Mouse (Mus musculus) CH12.LX (cell line): ENCODE measurements around the gene Rab11fip3. TPM values are rescaled to one million over a fixed set of nuclear protein-coding genes. Genes with fewer than 3 reads are reported as not detected.

Experiments used
- DNase-seq: peaks from one replicate; pipeline ENCODE4 v3.0.0-alpha.2; 2013; ENCODE audit errors: extremely low read depth
- H3K27ac ChIP-seq: 2 replicates; pipeline ENCODE4 v1.5.1; 2012; ENCODE audit warnings: low read depth, mild to moderate bottlenecking, control low read depth, moderate library complexity; ENCODE audit not compliant: insufficient read depth
- H3K27me3 ChIP-seq: replicated peaks from 2 replicates; pipeline ENCODE3; 2012; ENCODE audit warnings: inconsistent platforms
- H3K36me3 ChIP-seq, 2 experiments: replicated peaks in 1 of 2; 2 replicates each; pipeline versions ENCODE3 to v1.6.1; 2012; ENCODE audit warnings: inconsistent platforms in 1 of 2, low read length in 1 of 2, mild to moderate bottlenecking in 1 of 2, mixed read lengths in 1 of 2, moderate library complexity in 1 of 2; ENCODE audit not compliant: control insufficient read depth in 1 of 2, insufficient read depth in 1 of 2
- H3K4me1 ChIP-seq, 2 experiments: 2 replicates each; pipeline ENCODE4 v1.6.1; 2012; ENCODE audit warnings: inconsistent platforms in 1 of 2, moderate library complexity in 1 of 2; ENCODE audit not compliant: insufficient read depth in 2 of 2, control insufficient read depth in 1 of 2
- H3K4me2 ChIP-seq: 2 replicates; pipeline ENCODE4 v1.6.1; 2012; ENCODE audit warnings: low read depth, mild to moderate bottlenecking, control low read depth; ENCODE audit not compliant: poor library complexity, insufficient read depth, severe bottlenecking
- H3K4me3 ChIP-seq, 3 experiments: fragments of 150-350 bp in 1 of 3; sonication (generic) in 1 of 3; replicated peaks in 1 of 3; 2 replicates each; pipeline versions ENCODE3 to v1.5.1; 2011 to 2012; ENCODE audit warnings: low read depth in 2 of 3, low read length in 2 of 3, mild to moderate bottlenecking in 2 of 3, moderate library complexity in 2 of 3, control low read depth in 1 of 3, improper control_type of control experiment in 1 of 3, inconsistent platforms in 1 of 3, mixed read lengths in 1 of 3; ENCODE audit not compliant: poor library complexity in 1 of 3
- H3K79me2 ChIP-seq: replicated peaks from 2 replicates; pipeline ENCODE4 v1.6.1; 2012; ENCODE audit warnings: mild to moderate bottlenecking, moderate library complexity; ENCODE audit not compliant: control insufficient read depth, poor library complexity, insufficient read depth, severe bottlenecking; ENCODE audit errors: extremely low read depth
- H3K9ac ChIP-seq: 2 replicates; pipeline ENCODE4 v1.6.1; 2012; ENCODE audit warnings: low read depth, mild to moderate bottlenecking, control low read depth, moderate library complexity; ENCODE audit not compliant: insufficient read depth
- H3K9me3 ChIP-seq: replicated peaks from 2 replicates; pipeline ENCODE3; 2012; ENCODE audit warnings: low read length, inconsistent platforms, mixed read lengths
- BHLHE40 ChIP-seq: IDR thresholded peaks from 2 replicates; pipeline ENCODE4 v1.6.1; 2011; ENCODE audit warnings: mild to moderate bottlenecking, low read depth, low read length, improper control_type of control experiment
- CHD1 ChIP-seq: IDR thresholded peaks from 2 replicates; pipeline ENCODE4 v1.6.1; 2012; ENCODE audit warnings: low read depth, low read length, improper control_type of control experiment, inconsistent platforms
- CHD2 ChIP-seq: IDR thresholded peaks from 2 replicates; pipeline ENCODE4 v1.6.1; 2011; ENCODE audit warnings: low read length, improper control_type of control experiment
- CTCF ChIP-seq, 2 experiments: IDR thresholded peaks in 1 of 2; conservative IDR thresholded peaks in 1 of 2; 2 replicates each; pipeline ENCODE4 v1.5.1; 2011 to 2012; ENCODE audit warnings: low read depth in 2 of 2, low read length in 2 of 2, improper control_type of control experiment in 1 of 2, inconsistent platforms in 1 of 2, mild to moderate bottlenecking in 1 of 2, moderate library complexity in 1 of 2
- E2F4 ChIP-seq: IDR thresholded peaks from 2 replicates; pipeline ENCODE4 v1.6.1; 2011; ENCODE audit warnings: low read depth, low read length, improper control_type of control experiment; ENCODE audit not compliant: insufficient replicate concordance
- ELF1 ChIP-seq: IDR thresholded peaks from 2 replicates; pipeline ENCODE4 v1.6.1; 2014; ENCODE audit warnings: low read depth, mild to moderate bottlenecking, inconsistent platforms, low read length, improper control_type of control experiment
- EP300 ChIP-seq: IDR thresholded peaks from 2 replicates; pipeline ENCODE4 v1.6.1; 2011; ENCODE audit warnings: low read length, improper control_type of control experiment
- ETS1 ChIP-seq: conservative IDR thresholded peaks from 2 replicates; pipeline ENCODE4 v1.6.1; 2012; ENCODE audit warnings: low read depth, mild to moderate bottlenecking, inconsistent platforms, low read length, improper control_type of control experiment, moderate library complexity
- GABPA ChIP-seq: IDR thresholded peaks from 2 replicates; pipeline ENCODE4 v1.6.1; 2012; ENCODE audit warnings: low read depth, low read length, improper control_type of control experiment, inconsistent platforms; ENCODE audit not compliant: insufficient replicate concordance
- HCFC1 ChIP-seq: IDR thresholded peaks from 2 replicates; pipeline ENCODE4 v1.6.1; 2012; ENCODE audit warnings: low read depth, mild to moderate bottlenecking, inconsistent platforms, low read length, improper control_type of control experiment
- IRF4 ChIP-seq: IDR thresholded peaks from 2 replicates; pipeline ENCODE4 v1.6.1; 2014; ENCODE audit warnings: low read depth, mild to moderate bottlenecking, inconsistent platforms, low read length, improper control_type of control experiment
- JUN ChIP-seq: IDR thresholded peaks from 2 replicates; pipeline ENCODE4 v1.6.1; 2011; ENCODE audit warnings: low read depth, mild to moderate bottlenecking, low read length, improper control_type of control experiment, moderate library complexity; ENCODE audit not compliant: insufficient read depth
- JUND ChIP-seq: conservative IDR thresholded peaks from 2 replicates; pipeline ENCODE4 v1.6.1; 2011; ENCODE audit warnings: low read depth, low read length, improper control_type of control experiment
- KAT2A ChIP-seq: IDR thresholded peaks from 2 replicates; pipeline ENCODE4 v1.6.1; 2012; ENCODE audit warnings: low read length, improper control_type of control experiment, inconsistent platforms; ENCODE audit not compliant: insufficient replicate concordance
- MAX ChIP-seq: IDR thresholded peaks from 2 replicates; pipeline ENCODE4 v1.6.1; 2011; ENCODE audit warnings: low read length, improper control_type of control experiment
- MAZ ChIP-seq: IDR thresholded peaks from 2 replicates; pipeline ENCODE4 v1.6.1; 2012; ENCODE audit warnings: low read depth, mild to moderate bottlenecking, inconsistent platforms, low read length, improper control_type of control experiment, moderate library complexity
- MEF2A ChIP-seq: IDR thresholded peaks from 2 replicates; pipeline ENCODE4 v1.6.1; 2014; ENCODE audit warnings: low read depth, mild to moderate bottlenecking, inconsistent platforms, low read length, improper control_type of control experiment, borderline replicate concordance
- MXI1 ChIP-seq: IDR thresholded peaks from 2 replicates; pipeline ENCODE4 v1.6.1; 2011; ENCODE audit warnings: mild to moderate bottlenecking, low read depth, low read length, improper control_type of control experiment
- NELFE ChIP-seq: IDR thresholded peaks from 2 replicates; pipeline ENCODE4 v1.6.1; 2011; ENCODE audit warnings: low read depth, low read length, improper control_type of control experiment
- PAX5 ChIP-seq: IDR thresholded peaks from 2 replicates; pipeline ENCODE4 v1.6.1; 2012; ENCODE audit warnings: low read length, inconsistent platforms, mixed read lengths
- POLR2A ChIP-seq: IDR thresholded peaks from 2 replicates; pipeline ENCODE4 v1.6.1; 2011; ENCODE audit warnings: low read depth, mild to moderate bottlenecking, improper control_type of control experiment, low read length
- POLR2AphosphoS2 ChIP-seq: IDR thresholded peaks from 2 replicates; pipeline ENCODE4 v1.6.1; 2011; ENCODE audit warnings: low read depth, low read length, improper control_type of control experiment
- RCOR1 ChIP-seq: conservative IDR thresholded peaks from 2 replicates; pipeline ENCODE4 v1.6.1; 2012; ENCODE audit warnings: low read depth, mild to moderate bottlenecking, inconsistent platforms, low read length, improper control_type of control experiment
- SIN3A ChIP-seq: IDR thresholded peaks from 2 replicates; pipeline ENCODE4 v1.6.1; 2012; ENCODE audit warnings: low read length, improper control_type of control experiment, inconsistent platforms
- SMC3 ChIP-seq: IDR thresholded peaks from 2 replicates; pipeline ENCODE4 v1.6.1; 2011; ENCODE audit warnings: low read depth, low read length, improper control_type of control experiment
- TBP ChIP-seq: conservative IDR thresholded peaks from 2 replicates; pipeline ENCODE4 v1.6.1; 2011; ENCODE audit warnings: low read depth, low read length, improper control_type of control experiment
- TCF12 ChIP-seq: IDR thresholded peaks from 2 replicates; pipeline ENCODE4 v1.6.1; 2014; ENCODE audit warnings: low read depth, mild to moderate bottlenecking, inconsistent platforms, low read length, improper control_type of control experiment
- UBTF ChIP-seq: IDR thresholded peaks from 2 replicates; pipeline ENCODE4 v1.6.1; 2012; ENCODE audit warnings: low read depth, mild to moderate bottlenecking, inconsistent platforms, low read length, improper control_type of control experiment, moderate library complexity
- USF1 ChIP-seq: IDR thresholded peaks from 2 replicates; pipeline ENCODE4 v1.6.1; 2014; ENCODE audit warnings: low read depth, mild to moderate bottlenecking, inconsistent platforms, low read length, improper control_type of control experiment
- USF2 ChIP-seq: conservative IDR thresholded peaks from 2 replicates; pipeline ENCODE4 v1.6.1; 2011; ENCODE audit warnings: low read depth, low read length, improper control_type of control experiment
- ZC3H11A ChIP-seq: IDR thresholded peaks from 2 replicates; pipeline ENCODE4 v1.6.1; 2012; ENCODE audit warnings: low read depth, mild to moderate bottlenecking, inconsistent platforms, low read length, improper control_type of control experiment
- ZKSCAN1 ChIP-seq: IDR thresholded peaks from 2 replicates; pipeline ENCODE4 v1.6.1; 2012; ENCODE audit warnings: low read depth, inconsistent platforms, low read length, improper control_type of control experiment, borderline replicate concordance
- ZMIZ1 ChIP-seq: IDR thresholded peaks from 2 replicates; pipeline ENCODE4 v1.6.1; 2012; ENCODE audit warnings: low read depth, mild to moderate bottlenecking, inconsistent platforms, low read length, improper control_type of control experiment
- ZNF384 ChIP-seq: IDR thresholded peaks from 2 replicates; pipeline ENCODE4 v1.6.1; 2012; ENCODE audit warnings: low read depth, low read length, improper control_type of control experiment, inconsistent platforms
- dilution Hi-C: fragments of 300-500 bp; cut with MboI; formaldehyde crosslinking; loops from 2 replicates; pipeline ENCODE4 v1.14.3; 2020; ENCODE audit warnings: low sequenced_read_pairs; ENCODE audit not compliant: extremely low pct_unique_long_range_greater_than_20kb, extremely low pct_ligation_motif_present
- in situ Hi-C: fragments of 300-500 bp; cut with MboI; formaldehyde crosslinking; loops from 3 replicates; pipeline ENCODE4 v1.14.3; 2019; ENCODE audit warnings: low sequenced_read_pairs, low pct_ligation_motif_present, low pct_unique_long_range_greater_than_20kb, mixed read lengths
- polyA plus RNA-seq: library from polyadenylated mRNA; unstranded; fragments of >175 nt; gene quantifications from 2 replicates; pipeline ENCODE4 v1.2.1, GENCODE M21; 2012; ENCODE audit warnings: low read depth; ENCODE audit not compliant: insufficient read length
- total RNA-seq, 2 experiments: library from RNA; depleted of rRNA; stranded (reverse); fragments of 300-350 nt in 1 of 2; fragments of >200 nt in 1 of 2; gene quantifications; 2 replicates each; pipeline ENCODE4 v1.2.3; 2012 to 2014

Rab11fip3 gene
- total and polyA plus RNA-seq, 3 experiments = 3.5 to 7.6 (median 4.6) TPM

- TF ChIP-seq USF2 = no peak
- 0 out of 2 replicates have a peak, but pooled peaks have one; percentile 18 for TF ChIP-seq E2F4
- TF ChIP-seq CTCF (conservative IDR thresholded peaks at IDR 0.05 in 1 of 2, IDR thresholded peaks at IDR 0.05 in 1 of 2; ENCODE audit: low read depth in 2 of 2, low read length in 2 of 2) = peak in 1 of 2 experiments; percentile 41; a peak in 2 of 4 replicates
- TF ChIP-seq BHLHE40 = 0 out of 2 replicates have a peak, but pooled peaks have one; percentile 27
- TF ChIP-seq MAZ = 0 out of 2 replicates have a peak, but pooled peaks have one; percentile 24
- peak; percentile 87 for TF ChIP-seq ELF1
- no peak for TF ChIP-seq PAX5
- no peak for TF ChIP-seq ZNF384
- TF ChIP-seq ZKSCAN1 = no peak
- TF ChIP-seq, all 38 proteins: peak for 13
Measured at GRCm38 (mm10) chr17:26113181-26113948, 44.0 kb upstream of the Rab11fip3 start, which contains the start of gene Tmem8 (continued).

GRCm38 (mm10) chr17:26112751-26113150 lies 43.4 kb upstream of the Rab11fip3 start:
- H3K9ac ChIP-seq = peak overlapping the region; percentile 58; the same call in 1 of the 2 replicates
- in situ Hi-C loops = no loop called here
- H3K36me3 ChIP-seq = no peaks in the 10 kb centered on the region
- peaks cover 67% of the 10 kb centered on the region for H3K27me3 ChIP-seq
- no peaks in the 10 kb centered on the region for H3K9me3 ChIP-seq
- dilution Hi-C loops = no loop called here
- no peaks in the 10 kb centered on the region for H3K79me2 ChIP-seq
- H3K4me1 ChIP-seq = peaks cover 2 to 23% of the 10 kb centered on the region in 2 experiments; a peak in 2 of 4 replicates
- H3K4me3 ChIP-seq = peak overlapping the region; percentile 10 to 67 (median 61)
- peak overlapping the region; percentile 88 for H3K4me2 ChIP-seq
- peak overlapping the region; percentile 59 for H3K27ac ChIP-seq
- DNase-seq = peak; percentile 88
- TF ChIP-seq KAT2A (0 out of 2 replicates have a peak, but pooled peaks have one; percentile 15), NELFE (no peak), USF1 (no peak), SMC3 (no peak), EP300 (peak; percentile 99), ETS1 (peak; percentile 89), RCOR1 (peak; percentile 98), BHLHE40 (peak; percentile 90), TCF12 (peak; percentile 90), IRF4 (peak; percentile 99), HCFC1 (peak; percentile 37), USF2 (no peak), ZMIZ1 (no peak), MAZ (peak; percentile 80), SIN3A (peak; percentile 95), CHD1 (no peak), CHD2 (peak; percentile 85), MAX (peak; percentile 59; the same call in 1 of the 2 replicates), GABPA (no peak), UBTF (no peak), MXI1 (no peak), POLR2AphosphoS2 (no peak), E2F4 (0 out of 2 replicates have a peak, but pooled peaks have one; percentile 23), POLR2A (no peak), CTCF (conservative IDR thresholded peaks at IDR 0.05 in 1 of 2, IDR thresholded peaks at IDR 0.05 in 1 of 2; ENCODE audit: low read depth in 2 of 2, low read length in 2 of 2) (no peak), ZC3H11A (no peak), MEF2A (peak; percentile 94), TBP (no peak), JUN (peak; percentile 84), ZNF384 (0 out of 2 replicates have a peak, but pooled peaks have one; percentile 57), JUND (peak; percentile 95)
